Mouse (Mus musculus) lung, postnatal 0 days (tissue): ENCODE measurements around the gene Cdc37l1. TPM values are rescaled to one million over a fixed set of nuclear protein-coding genes. Genes with fewer than 3 reads are reported as not detected.
A peak's percentile ranks its signal among the peaks of the same experiment; 100 is the strongest.

Experiments
- ATAC-seq: fragments of 200-750 bp; cut with Nextera tagmentation; 2 replicates; pipeline ENCODE4 v1.8.0; 2017; ENCODE audit warnings: moderate library complexity
- DNase-seq: peaks from one replicate; pipeline ENCODE4 v3.0.0-alpha.2; 2016; ENCODE audit warnings: low spot score
- H3K27ac ChIP-seq: fragments of 300-500 bp; sonication (generic); 2 replicates; pipeline ENCODE4 v1.5.1; 2014; ENCODE audit warnings: antibody characterized with exemption, mild to moderate bottlenecking, low read length, mixed read lengths
- H3K27me3 ChIP-seq: fragments of 300-500 bp; sonication (generic); replicated peaks from 2 replicates; pipeline ENCODE4 v1.6.1; 2014; ENCODE audit warnings: low read length, mixed read lengths; ENCODE audit not compliant: insufficient read depth
- H3K36me3 ChIP-seq: fragments of 300-500 bp; sonication (generic); 2 replicates; pipeline ENCODE4 v1.6.1; 2014; ENCODE audit warnings: low read length, mixed read lengths; ENCODE audit not compliant: insufficient read depth
- H3K4me1 ChIP-seq: fragments of 300-500 bp; sonication (generic); 2 replicates; pipeline ENCODE4 v1.6.1; 2014; ENCODE audit warnings: antibody characterized with exemption, low read depth, low read length, mixed read lengths; ENCODE audit not compliant: insufficient read depth
- H3K4me2 ChIP-seq: fragments of 300-500 bp; sonication (generic); replicated peaks from 2 replicates; pipeline ENCODE4 v1.6.1; 2014; ENCODE audit warnings: low read depth, mild to moderate bottlenecking, low read length, moderate library complexity, mixed read lengths
- H3K4me3 ChIP-seq: fragments of 300-500 bp; sonication (generic); 2 replicates; pipeline ENCODE4 v1.5.1; 2014; ENCODE audit warnings: low read depth, low read length
- H3K9ac ChIP-seq: fragments of 300-500 bp; sonication (generic); replicated peaks from 2 replicates; pipeline ENCODE4 v1.6.1; 2014; ENCODE audit warnings: low read depth, mild to moderate bottlenecking
- H3K9me3 ChIP-seq: fragments of 300-500 bp; sonication (generic); 2 replicates; pipeline ENCODE4 v1.6.1; 2016; ENCODE audit warnings: low read length, mixed read lengths
- CTCF ChIP-seq: IDR thresholded peaks from 2 replicates; pipeline ENCODE4 v1.5.1; 2016; ENCODE audit warnings: antibody characterized with exemption, mild to moderate bottlenecking
- EP300 ChIP-seq: IDR thresholded peaks from 2 replicates; pipeline ENCODE4 v1.6.1; 2016; ENCODE audit warnings: antibody characterized with exemption, mild to moderate bottlenecking, control low read depth
- WGBS: fragments of 180-500 bp; shearing (Covaris S2); extraction: QIAGEN DNeasy Blood & Tissue Kit; methylation state at CpG from one replicate; pipeline ENCODE4 v1.1.7; 2014; 5-methylcytosine and 5-hydroxymethylcytosine counted together
- polyA plus RNA-seq: library from polyadenylated mRNA; unstranded; fragments of >200 nt; fragmentation: Nextera tagmentation; extraction: Ambion mirVana; gene quantifications from 2 replicates; pipeline ENCODE4 v1.2.1, GENCODE M21; 2015

Gene Cdc37l1
- polyA plus RNA-seq: 21.2 and 23.4 TPM in 2 replicates

GRCm38 (mm10) chr19:28990194-28990589 is at the start of gene Cdc37l1:
Gene Cdc37l1 (plus strand): TSS chr19:28990352.
- 1% methylated on average over 36 of the region's 37 CpGs for WGBS
- Histone ChIP-seq H3K9ac (peak within 1 kb of the TSS; percentile 84), H3K4me3 (peak within 1 kb of the TSS; percentile 84), H3K4me1 (no peaks in the 10 kb centered on the region), H3K9me3 (no peaks in the 10 kb centered on the region; the same call in 1 of the 2 replicates), H3K27ac (peak within 1 kb of the TSS; percentile 96), H3K27me3 (no peaks in the 10 kb centered on the region), H3K36me3 (peaks cover 2% of the 10 kb centered on the region; the same call in 1 of the 2 replicates), H3K4me2 (peak within 1 kb of the TSS; percentile 63)
- ATAC-seq (peak; percentile 99), DNase-seq (peak; percentile 98)
- TF ChIP-seq CTCF: no peak
- TF ChIP-seq EP300: 0 out of 2 replicates have a peak, but pooled peaks have one; percentile 8

- TF ChIP-seq CTCF (no peak), EP300 (no peak)
- no peak overlapping the region for H3K4me3 ChIP-seq
- no peaks in the 10 kb centered on the region for H3K27me3 ChIP-seq
- H3K9me3 ChIP-seq: no peaks in the 10 kb centered on the region
- no peak for ATAC-seq
- H3K36me3 ChIP-seq: no peaks in the 10 kb centered on the region
- H3K4me1 ChIP-seq: no peaks in the 10 kb centered on the region
- H3K27ac ChIP-seq: peak overlapping the region; percentile 47
- no peak overlapping the region for H3K9ac ChIP-seq
- peak; percentile 16 for DNase-seq
- WGBS: 39% methylated on average over 4 of the region's 4 CpGs
- H3K4me2 ChIP-seq: no peak overlapping the region
Observed at GRCm38 (mm10) chr19:28941271-28941670, 48.9 kb upstream of the Cdc37l1 start.

- Histone ChIP-seq H3K27ac (no peak overlapping the region), H3K4me1 (no peaks in the 10 kb centered on the region), H3K9ac (no peak overlapping the region), H3K36me3 (no peaks in the 10 kb centered on the region), H3K4me3 (no peak overlapping the region), H3K4me2 (no peak overlapping the region), H3K9me3 (no peaks in the 10 kb centered on the region), H3K27me3 (no peaks in the 10 kb centered on the region)
- DNase-seq: no peak
- TF ChIP-seq CTCF (no peak), EP300 (no peak)
- no peak for ATAC-seq
- WGBS: 22% methylated on average over 4 of the region's 4 CpGs
Observed at GRCm38 (mm10) chr19:28946782-28947181, 43.4 kb upstream of the Cdc37l1 start.

GRCm38 (mm10) chr19:28947311-28947710 is 42.8 kb upstream of the Cdc37l1 start:
- no peak for ATAC-seq
- H3K27ac ChIP-seq: no peak overlapping the region

GRCm38 (mm10) chr19:28951251-28951650 is 38.9 kb upstream of the Cdc37l1 start:
- Histone ChIP-seq H3K27ac (no peak overlapping the region), H3K27me3 (no peaks in the 10 kb centered on the region), H3K36me3 (no peaks in the 10 kb centered on the region), H3K4me2 (no peak overlapping the region), H3K4me3 (no peak overlapping the region), H3K9ac (no peak overlapping the region), H3K9me3 (no peaks in the 10 kb centered on the region), H3K4me1 (no peaks in the 10 kb centered on the region)
- WGBS: 75% methylated on average over 5 of the region's 5 CpGs
- ATAC-seq (no peak), DNase-seq (no peak)
- TF ChIP-seq CTCF (no peak), EP300 (no peak)

More at GRCm38 (mm10) chr19:28947311-28947710, 42.8 kb upstream of the Cdc37l1 start:
- Histone ChIP-seq H3K36me3 (no peaks in the 10 kb centered on the region), H3K9me3 (no peaks in the 10 kb centered on the region), H3K4me1 (no peaks in the 10 kb centered on the region), H3K4me3 (no peak overlapping the region), H3K27me3 (no peaks in the 10 kb centered on the region), H3K9ac (no peak overlapping the region), H3K4me2 (no peak overlapping the region)
- TF ChIP-seq EP300 (no peak), CTCF (no peak)
- WGBS: 21% methylated on average over 2 of the region's 2 CpGs
- DNase-seq: no peak

- peak overlapping the region; percentile 85 for H3K27ac ChIP-seq
- peaks cover 13% of the 10 kb centered on the region; the same call in 1 of the 2 replicates for H3K4me1 ChIP-seq
- peak overlapping the region; percentile 95; the same call in 1 of the 2 replicates for H3K4me3 ChIP-seq
- no peaks in the 10 kb centered on the region for H3K27me3 ChIP-seq
- WGBS: 50% methylated on average over 3 of the region's 3 CpGs
- peak; percentile 21 for ATAC-seq
- H3K9ac ChIP-seq: peak overlapping the region; percentile 82; the same call in 1 of the 2 replicates
- TF ChIP-seq CTCF (0 out of 2 replicates have a peak, but pooled peaks have one; percentile 4), EP300 (no peak)
- peak; percentile 85 for DNase-seq
- no peaks in the 10 kb centered on the region for H3K9me3 ChIP-seq
- H3K36me3 ChIP-seq: no peaks in the 10 kb centered on the region
- H3K4me2 ChIP-seq: peak overlapping the region; percentile 90
Observed at GRCm38 (mm10) chr19:28963113-28963512, 27.0 kb upstream of the Cdc37l1 start.
